Mouse (Mus musculus) limb, embryonic 14.5 days (tissue): ENCODE results near the gene Actr1a. TPM values are rescaled to one million over a fixed set of nuclear protein-coding genes. Genes with fewer than 3 reads are reported as not detected.

Experiments used
- ATAC-seq: fragments of 200-750 bp; cut with Nextera tagmentation; 2 replicates; pipeline ENCODE4 v1.8.0; 2017; ENCODE audit warnings: low read depth, moderate number of reproducible peaks, moderate TSS enrichment; ENCODE audit not compliant: low FRiP score
- DNase-seq: peaks from one replicate; pipeline ENCODE4 v3.0.0-alpha.2; 2015; ENCODE audit warnings: low spot score
- H3K27ac ChIP-seq: fragments of 300-500 bp; sonication (generic); replicated peaks from 2 replicates; pipeline ENCODE4 v1.5.1; 2014; ENCODE audit warnings: low read depth, mild to moderate bottlenecking, low read length, moderate library complexity, mixed read lengths
- H3K27me3 ChIP-seq: fragments of 300-500 bp; sonication (generic); 2 replicates; pipeline ENCODE4 v1.6.1; 2014; ENCODE audit warnings: low read length, mixed read lengths; ENCODE audit not compliant: control insufficient read depth, insufficient read depth
- H3K36me3 ChIP-seq: fragments of 300-500 bp; sonication (generic); 2 replicates; pipeline ENCODE4 v1.6.1; 2014; ENCODE audit warnings: mild to moderate bottlenecking, low read length, moderate library complexity, mixed read lengths; ENCODE audit not compliant: control insufficient read depth, insufficient read depth
- H3K4me1 ChIP-seq: fragments of 300-500 bp; sonication (generic); 2 replicates; pipeline ENCODE4 v1.6.1; 2014; ENCODE audit warnings: antibody characterized with exemption, low read length, mixed read lengths; ENCODE audit not compliant: control insufficient read depth, insufficient read depth
- H3K4me2 ChIP-seq: fragments of 300-500 bp; sonication (generic); replicated peaks from 2 replicates; pipeline ENCODE4 v1.6.1; 2014; ENCODE audit warnings: low read depth, mild to moderate bottlenecking, low read length, moderate library complexity; ENCODE audit not compliant: severe bottlenecking
- H3K4me3 ChIP-seq: fragments of 300-500 bp; sonication (generic); replicated peaks from 2 replicates; pipeline ENCODE4 v1.5.1; 2014; ENCODE audit warnings: low read length
- H3K9ac ChIP-seq: fragments of 300-500 bp; sonication (generic); 2 replicates; pipeline ENCODE4 v1.6.1; 2014; ENCODE audit warnings: mild to moderate bottlenecking, low read depth, low read length, moderate library complexity; ENCODE audit not compliant: severe bottlenecking
- H3K9me3 ChIP-seq: fragments of 300-500 bp; sonication (generic); 2 replicates; pipeline ENCODE4 v1.6.1; 2016; ENCODE audit warnings: low read length; ENCODE audit not compliant: control insufficient read depth
- POLR2A ChIP-seq: fragments of 200-500 bp; IDR thresholded peaks from 2 replicates; pipeline ENCODE4 v1.8.0; 2012; ENCODE audit warnings: inconsistent platforms, mild to moderate bottlenecking, moderate library complexity, borderline replicate concordance; ENCODE audit not compliant: insufficient read depth, insufficient read length; ENCODE audit errors: extremely low read depth
- WGBS: fragments of 180-500 bp; shearing (Covaris S2); extraction: QIAGEN DNeasy Blood & Tissue Kit; methylation state at CpG from one replicate; pipeline ENCODE4 v1.1.7; 2014; 5-methylcytosine and 5-hydroxymethylcytosine counted together
- polyA plus RNA-seq, 2 experiments: library from polyadenylated mRNA; depleted of rRNA in 1 of 2; stranded (reverse) in 1 of 2; unstranded in 1 of 2; fragments of >200 nt; fragmentation: Nextera tagmentation in 1 of 2; extraction: Ambion mirVana in 1 of 2; gene quantifications; 2 replicates each; pipeline versions ENCODE4 v1.2.1 to v1.2.3; 2012 to 2014

Gene Actr1a
- polyA plus RNA-seq, 2 experiments: 96.2 to 152 TPM

DNA sequence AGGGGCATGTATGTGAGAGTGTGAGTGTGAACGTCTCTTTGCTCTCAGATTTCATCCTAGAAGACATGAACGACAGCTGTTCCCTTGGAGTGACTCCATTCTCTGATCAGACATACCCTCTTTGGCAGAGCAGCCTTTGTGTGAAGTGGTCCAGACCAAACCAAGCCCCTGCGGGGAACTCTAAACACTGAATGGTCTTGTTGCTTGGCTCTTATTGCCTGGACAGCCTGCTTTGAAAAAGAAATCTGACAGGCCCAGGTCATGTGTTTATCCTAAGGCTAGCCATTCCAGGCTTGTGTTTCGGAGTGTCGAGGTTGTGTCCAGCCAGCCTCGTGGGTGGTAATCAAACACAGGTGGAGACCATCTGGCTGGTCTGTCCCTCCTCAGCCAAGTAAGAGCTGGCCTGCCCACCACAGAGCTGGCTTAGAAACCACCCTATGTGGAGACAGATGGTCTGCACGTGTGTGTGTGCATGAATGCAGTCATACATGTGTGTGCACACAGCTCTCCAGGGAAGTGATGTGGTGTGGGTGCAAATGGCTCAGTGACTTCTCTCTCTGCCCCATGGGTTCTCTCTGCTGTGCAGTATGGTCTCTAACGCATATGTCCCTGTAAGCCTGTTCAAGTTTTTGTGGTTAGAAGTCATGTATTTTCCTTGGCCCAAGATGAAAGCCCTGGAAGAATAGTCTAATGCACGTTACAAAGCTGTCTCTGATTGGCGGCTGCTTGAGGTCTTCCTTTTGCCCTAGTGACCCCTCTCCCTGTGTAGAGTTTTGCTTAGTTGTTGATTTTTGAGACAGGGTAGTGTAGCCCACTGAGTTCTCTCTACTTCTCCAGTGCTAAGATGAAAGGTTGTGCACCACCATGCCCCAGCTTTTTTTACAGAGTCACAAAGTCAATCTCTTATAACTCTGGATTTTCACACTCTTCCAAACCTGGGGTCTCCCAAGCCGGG is 27.1 kb upstream of the Actr1a start:
- no peaks in the 10 kb centered on the region for H3K27me3 ChIP-seq
- WGBS: 19% methylated on average over 11 of the region's 11 CpGs
- DNase-seq: peak; percentile 58
- peaks cover 15% of the 10 kb centered on the region for H3K4me1 ChIP-seq
- no peak overlapping the region for H3K4me3 ChIP-seq
- no peaks in the 10 kb centered on the region for H3K9me3 ChIP-seq
- no peak for TF ChIP-seq POLR2A
- H3K27ac ChIP-seq: peak overlapping the region; percentile 53
- peaks cover 21% of the 10 kb centered on the region for H3K36me3 ChIP-seq
- no peak overlapping the region for H3K4me2 ChIP-seq
- H3K9ac ChIP-seq: no peak overlapping the region
- peak; percentile 84 for ATAC-seq

- no peak for DNase-seq
- no peak for ATAC-seq
- Histone ChIP-seq H3K27me3 (no peaks in the 10 kb centered on the region), H3K4me1 (peaks cover 15% of the 10 kb centered on the region), H3K27ac (no peak overlapping the region), H3K9ac (no peak overlapping the region), H3K4me3 (no peak overlapping the region), H3K9me3 (no peaks in the 10 kb centered on the region), H3K36me3 (peaks cover 12% of the 10 kb centered on the region), H3K4me2 (no peak overlapping the region)
- TF ChIP-seq POLR2A: no peak
- 94% methylated on average over 7 of the region's 7 CpGs for WGBS
These were observed 24.9 kb upstream of the Actr1a start for GRCm38 (mm10) chr19:46420410-46420809.

DNA sequence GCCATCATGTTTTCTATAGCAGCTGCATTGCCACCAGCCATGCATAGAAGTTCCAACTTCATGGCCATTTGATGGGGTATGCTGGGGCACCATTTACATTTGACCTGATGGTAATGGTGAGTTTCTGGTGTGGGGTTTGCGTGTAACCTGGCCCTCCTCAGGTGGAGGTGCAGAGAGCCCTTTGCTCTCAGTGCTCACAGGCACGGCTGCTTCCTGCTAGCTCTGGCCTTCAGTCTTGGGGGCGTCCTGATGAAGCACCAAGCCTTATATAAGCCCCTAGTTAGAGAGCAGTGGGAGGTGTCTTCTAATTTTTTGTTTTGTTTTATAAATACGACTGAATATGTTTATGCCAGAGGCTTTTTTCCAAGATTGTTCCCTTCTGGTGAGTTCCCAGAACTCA is 22.5 kb upstream of the Actr1a start:
- no peaks in the 10 kb centered on the region for H3K9me3 ChIP-seq
- H3K27me3 ChIP-seq: no peaks in the 10 kb centered on the region
- DNase-seq (no peak), ATAC-seq (no peak)
- no peak overlapping the region for H3K27ac ChIP-seq
- H3K9ac ChIP-seq: no peak overlapping the region
- WGBS: 83% methylated on average over 4 of the region's 4 CpGs
- no peak for TF ChIP-seq POLR2A
- H3K36me3 ChIP-seq: peaks cover 3% of the 10 kb centered on the region; the same call in 1 of the 2 replicates
- H3K4me1 ChIP-seq: peaks cover 15% of the 10 kb centered on the region
- no peak overlapping the region for H3K4me3 ChIP-seq
- H3K4me2 ChIP-seq: no peak overlapping the region

- H3K4me3 ChIP-seq: no peak overlapping the region
- no peak overlapping the region for H3K27ac ChIP-seq
- TF ChIP-seq POLR2A: no peak
- H3K4me2 ChIP-seq: no peak overlapping the region
- no peak for DNase-seq
- no peaks in the 10 kb centered on the region for H3K27me3 ChIP-seq
- no peaks in the 10 kb centered on the region for H3K9me3 ChIP-seq
- WGBS: 68% methylated on average over 9 of the region's 9 CpGs
- no peak overlapping the region for H3K9ac ChIP-seq
- H3K36me3 ChIP-seq: peaks cover 3% of the 10 kb centered on the region; the same call in 1 of the 2 replicates
- H3K4me1 ChIP-seq: no peaks in the 10 kb centered on the region
- ATAC-seq: no peak
These were observed 20.7 kb upstream of the Actr1a start for GRCm38 (mm10) chr19:46416276-46416675.

GRCm38 (mm10) chr19:46414486-46414885 is 18.9 kb upstream of the Actr1a start:
- no peaks in the 10 kb centered on the region for H3K4me1 ChIP-seq
- TF ChIP-seq POLR2A: no peak

More at GRCm38 (mm10) chr19:46414486-46414885, 18.9 kb upstream of the Actr1a start:
- Histone ChIP-seq H3K9ac (no peak overlapping the region), H3K4me3 (no peak overlapping the region), H3K36me3 (peaks cover 18% of the 10 kb centered on the region), H3K4me2 (no peak overlapping the region), H3K27me3 (no peaks in the 10 kb centered on the region), H3K27ac (no peak overlapping the region), H3K9me3 (no peaks in the 10 kb centered on the region)
- DNase-seq (no peak), ATAC-seq (no peak)
- WGBS: 87% methylated on average over 8 of the region's 8 CpGs
